Mouse (Mus musculus) forebrain, embryonic 16.5 days (tissue): ENCODE data around the gene Olfr545. TPM values are rescaled to one million over a fixed set of nuclear protein-coding genes. Genes with fewer than 3 reads are reported as not detected.
"Not testable (repeated sequence)": the region's sequence is repeated elsewhere in the genome, so short reads cannot be mapped to it uniquely, and the experiment has no call there.

Experiments used
- ATAC-seq: fragments of 200-750 bp; cut with Nextera tagmentation; 2 replicates; pipeline ENCODE4 v1.8.0; 2017; ENCODE audit warnings: mild to moderate bottlenecking, moderate library complexity
- H3K27ac ChIP-seq: fragments of 300-500 bp; sonication (generic); 2 replicates; pipeline ENCODE4 v1.5.1; 2014; ENCODE audit warnings: low read length, control low read depth
- H3K27me3 ChIP-seq: fragments of 300-500 bp; sonication (generic); replicated peaks from 2 replicates; pipeline ENCODE4 v1.6.1; 2014; ENCODE audit warnings: low read length; ENCODE audit not compliant: control insufficient read depth, insufficient read depth
- H3K36me3 ChIP-seq: fragments of 300-500 bp; sonication (generic); 2 replicates; pipeline ENCODE4 v1.6.1; 2014; ENCODE audit not compliant: control insufficient read depth, insufficient read depth
- H3K4me1 ChIP-seq: fragments of 300-500 bp; sonication (generic); replicated peaks from 2 replicates; pipeline ENCODE4 v1.6.1; 2014; ENCODE audit warnings: low read length; ENCODE audit not compliant: control insufficient read depth, insufficient read depth
- H3K4me2 ChIP-seq: fragments of 300-500 bp; sonication (generic); 2 replicates; pipeline ENCODE4 v1.6.1; 2014; ENCODE audit warnings: mild to moderate bottlenecking, low read length, control low read depth
- H3K4me3 ChIP-seq: fragments of 300-500 bp; sonication (generic); replicated peaks from 2 replicates; pipeline ENCODE4 v1.5.1; 2014; ENCODE audit warnings: mild to moderate bottlenecking, low read length, control low read depth
- H3K9ac ChIP-seq: fragments of 300-500 bp; sonication (generic); replicated peaks from 2 replicates; pipeline ENCODE4 v1.6.1; 2014; ENCODE audit warnings: low read depth, low read length, control low read depth
- H3K9me3 ChIP-seq: fragments of 300-500 bp; sonication (generic); 2 replicates; pipeline ENCODE4 v1.6.1; 2016; ENCODE audit warnings: low read length; ENCODE audit not compliant: control insufficient read depth
- WGBS: fragments of 180-500 bp; shearing (Covaris S2); extraction: QIAGEN DNeasy Blood & Tissue Kit; methylation state at CpG from one replicate; pipeline ENCODE4 v1.1.7; 2014; 5-methylcytosine and 5-hydroxymethylcytosine counted together
- polyA plus RNA-seq: library from polyadenylated mRNA; unstranded; fragments of >200 nt; fragmentation: Nextera tagmentation; extraction: Ambion mirVana; gene quantifications from 2 replicates; pipeline ENCODE4 v1.2.1, GENCODE M21; 2015

Olfr545 gene
- polyA plus RNA-seq, 1 experiment from 2014 or later: not detected

DNA sequence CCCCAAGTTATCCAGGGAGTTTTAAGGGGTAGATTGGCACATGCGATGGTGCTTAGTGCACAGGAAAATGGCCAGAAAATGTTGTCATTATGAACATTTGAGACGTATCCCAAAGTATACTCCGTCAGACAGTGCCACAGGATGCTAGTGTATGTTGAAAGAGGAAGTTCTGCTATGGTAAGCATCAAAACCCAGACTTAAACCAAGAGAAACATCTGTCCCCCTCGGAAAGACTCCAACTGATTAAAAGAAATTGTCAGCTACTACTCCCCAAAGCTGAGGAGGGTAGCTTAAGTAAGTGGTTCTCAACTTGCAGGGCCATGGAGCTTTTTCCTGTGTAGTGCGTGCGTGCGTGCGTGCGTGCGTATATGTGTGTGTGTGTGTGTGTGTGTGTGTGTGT is 12.6 kb upstream of the Olfr545 start:
- no peak for ATAC-seq
- 92% methylated on average over 10 of the region's 10 CpGs for WGBS

DNA sequence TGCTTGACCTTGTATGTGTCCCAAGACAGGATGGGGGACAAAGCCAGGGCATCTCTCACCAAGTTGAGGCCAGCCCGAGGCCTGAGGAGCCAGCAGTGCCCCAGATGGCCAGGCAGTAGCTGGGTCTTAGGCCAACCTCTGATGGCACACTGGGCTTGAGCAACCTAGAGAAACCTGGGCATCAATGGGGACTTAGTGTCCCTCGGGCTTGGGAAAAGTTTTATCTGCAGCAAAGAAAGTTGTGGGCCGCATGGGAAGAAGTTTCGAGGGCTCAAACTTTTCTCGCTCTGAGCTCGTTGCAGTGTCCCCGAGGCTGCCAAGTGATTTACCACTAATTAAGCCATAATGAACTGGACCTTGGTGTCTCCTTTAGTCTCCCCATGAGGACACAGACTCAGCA is 10.4 kb upstream of the Olfr545 start:
- Histone ChIP-seq H3K9ac (no peak overlapping the region), H3K27ac (no peak overlapping the region), H3K9me3 (no peaks in the 10 kb centered on the region), H3K36me3 (no peaks in the 10 kb centered on the region), H3K4me3 (no peak overlapping the region), H3K4me1 (peaks cover 8% of the 10 kb centered on the region), H3K27me3 (peaks cover 3% of the 10 kb centered on the region; the same call in 1 of the 2 replicates), H3K4me2 (no peak overlapping the region)
- WGBS: 66% methylated on average over 7 of the region's 7 CpGs
- no peak for ATAC-seq

More for the DNA sequence above, 12.6 kb upstream of the Olfr545 start:
- Histone ChIP-seq H3K4me1 (peaks cover 14% of the 10 kb centered on the region), H3K9ac (no peak overlapping the region), H3K27me3 (peaks cover 3% of the 10 kb centered on the region; the same call in 1 of the 2 replicates), H3K4me3 (no peak overlapping the region), H3K9me3 (no peaks in the 10 kb centered on the region), H3K4me2 (no peak overlapping the region), H3K27ac (no peak overlapping the region), H3K36me3 (no peaks in the 10 kb centered on the region)

DNA sequence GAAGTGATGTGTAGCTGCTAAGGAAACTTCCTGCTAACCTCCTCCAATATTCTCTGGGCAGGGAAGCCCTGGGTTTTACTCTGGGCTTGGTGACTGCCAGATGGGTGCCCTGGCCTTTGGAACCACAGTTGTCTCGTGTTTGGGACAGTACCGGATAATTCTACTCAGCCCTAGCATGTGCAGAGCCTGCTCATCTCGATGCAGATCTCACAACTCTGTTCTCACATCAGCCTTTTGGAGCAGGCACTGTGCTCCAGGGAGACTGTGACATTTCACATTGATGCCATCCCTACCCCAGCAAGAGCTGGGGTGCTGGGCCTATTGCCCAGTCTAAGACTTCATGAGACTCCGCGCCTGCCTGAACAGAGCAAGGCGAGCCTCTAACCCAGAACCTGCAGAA is 9.3 kb upstream of the Olfr545 start:
- Histone ChIP-seq H3K9me3 (no peaks in the 10 kb centered on the region), H3K4me1 (peaks cover 8% of the 10 kb centered on the region), H3K36me3 (no peaks in the 10 kb centered on the region), H3K27me3 (peaks cover 3% of the 10 kb centered on the region; the same call in 1 of the 2 replicates), H3K4me2 (no peak overlapping the region), H3K27ac (no peak overlapping the region), H3K4me3 (no peak overlapping the region), H3K9ac (no peak overlapping the region)
- 92% methylated on average over 6 of the region's 6 CpGs for WGBS
- no peak for ATAC-seq

DNA sequence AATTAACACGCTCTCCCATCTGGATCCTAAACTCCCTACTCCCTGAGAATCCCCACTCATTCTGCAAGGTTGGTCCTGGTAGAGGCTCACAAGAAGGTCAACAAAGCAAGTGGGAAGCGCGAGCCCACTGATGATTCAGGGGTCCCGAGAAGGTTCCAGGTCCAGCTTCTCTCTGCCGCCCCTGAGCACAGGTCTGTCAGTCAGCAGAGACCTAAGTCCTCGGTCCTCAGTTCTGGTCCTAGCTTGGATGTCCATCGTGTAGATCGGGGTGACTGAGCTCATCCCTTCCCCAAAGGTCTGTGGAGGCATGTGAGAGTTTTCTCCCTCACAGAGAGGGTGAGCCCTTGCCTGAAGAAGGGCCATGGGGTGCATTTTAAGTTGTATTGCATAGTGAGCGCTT is 8.7 kb upstream of the Olfr545 start:
- Histone ChIP-seq H3K27ac (no peak overlapping the region), H3K4me1 (peaks cover 4% of the 10 kb centered on the region; the same call in 1 of the 2 replicates), H3K4me3 (no peak overlapping the region), H3K9me3 (no peaks in the 10 kb centered on the region), H3K9ac (no peak overlapping the region), H3K4me2 (no peak overlapping the region), H3K36me3 (no peaks in the 10 kb centered on the region), H3K27me3 (0 out of 2 replicates have a peak, but pooled peaks cover 3% of the 10 kb centered on the region)
- 87% methylated on average over 9 of the region's 9 CpGs for WGBS
- ATAC-seq: no peak

DNA sequence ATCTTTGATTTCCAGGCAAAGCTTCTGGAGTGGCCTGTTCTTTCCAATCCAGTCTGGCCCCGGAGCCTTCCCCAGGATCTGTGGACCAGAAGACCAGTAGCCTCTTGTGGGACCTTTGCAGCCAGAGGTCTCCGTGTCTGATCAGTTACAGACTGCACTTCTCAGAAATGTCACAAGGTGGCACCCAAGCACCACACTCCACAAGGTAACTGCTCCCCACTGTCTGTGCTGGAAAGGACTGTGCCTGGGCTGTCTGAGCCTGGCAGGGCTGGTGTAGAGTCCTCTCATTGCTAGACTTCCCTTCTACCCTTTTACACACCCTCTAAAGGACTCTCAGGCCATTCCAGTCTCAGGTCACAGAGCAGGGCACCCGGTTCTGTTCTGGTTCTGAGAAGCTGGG is 7.5 kb upstream of the Olfr545 start:
- 48% methylated on average over 3 of the region's 3 CpGs for WGBS
- no peaks in the 10 kb centered on the region for H3K4me1 ChIP-seq
- H3K4me3 ChIP-seq: no peak overlapping the region
- H3K27ac ChIP-seq: no peak overlapping the region
- no peak overlapping the region for H3K9ac ChIP-seq
- H3K27me3 ChIP-seq: 0 out of 2 replicates have a peak, but pooled peaks cover 3% of the 10 kb centered on the region
- no peaks in the 10 kb centered on the region for H3K36me3 ChIP-seq
- no peak overlapping the region for H3K4me2 ChIP-seq
- ATAC-seq: peak; percentile 87
- H3K9me3 ChIP-seq: no peaks in the 10 kb centered on the region

DNA sequence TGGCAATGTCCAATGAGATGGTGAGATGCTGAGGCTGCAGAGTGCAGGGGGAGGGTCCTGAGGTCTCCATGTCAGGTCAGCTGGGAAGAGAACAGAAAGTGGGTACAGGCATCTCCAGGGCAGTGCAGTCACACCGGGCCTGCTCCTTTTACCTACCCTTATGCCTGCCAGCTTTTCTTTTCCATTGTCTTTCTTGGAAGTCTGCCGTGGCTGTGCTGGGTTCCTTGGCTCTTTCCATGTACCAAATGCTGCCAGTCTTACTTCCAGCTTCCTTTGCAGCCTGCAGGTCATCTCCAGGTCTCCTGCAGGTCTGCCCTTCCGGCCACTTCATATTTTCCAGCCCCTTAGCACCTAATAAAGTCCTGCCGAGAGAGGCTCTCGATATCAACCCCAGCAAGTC is 2.6 kb upstream of the Olfr545 start:
- Histone ChIP-seq H3K27me3 (no peaks in the 10 kb centered on the region), H3K4me2 (no peak overlapping the region), H3K9me3 (no peaks in the 10 kb centered on the region), H3K4me1 (no peaks in the 10 kb centered on the region), H3K27ac (no peak overlapping the region), H3K9ac (no peak overlapping the region), H3K36me3 (no peaks in the 10 kb centered on the region), H3K4me3 (no peak overlapping the region)
- ATAC-seq: no peak
- WGBS: 78% methylated on average over 5 of the region's 5 CpGs

DNA sequence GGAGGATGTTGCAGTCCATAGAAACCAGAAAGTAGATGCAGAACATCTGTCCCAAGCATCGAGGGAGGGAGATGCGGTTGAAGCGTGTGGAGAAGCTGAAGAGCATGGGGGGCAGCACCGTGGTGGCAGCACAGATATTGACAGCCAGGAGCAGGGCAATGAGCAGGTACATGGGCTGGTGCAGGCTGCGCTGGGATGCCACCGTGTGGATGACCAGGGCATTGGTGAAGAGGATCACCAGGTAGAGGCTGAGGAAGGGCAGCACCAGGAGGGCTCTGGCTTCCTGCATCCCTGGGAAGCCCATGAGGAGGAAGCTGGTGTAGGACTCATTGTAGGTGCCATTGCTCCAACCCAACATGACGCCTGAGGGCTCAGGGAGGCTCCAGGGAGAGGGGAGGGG is 5.0 kb downstream of the Olfr545 start:
- not testable (repeated sequence) for H3K4me3 ChIP-seq

DNA sequence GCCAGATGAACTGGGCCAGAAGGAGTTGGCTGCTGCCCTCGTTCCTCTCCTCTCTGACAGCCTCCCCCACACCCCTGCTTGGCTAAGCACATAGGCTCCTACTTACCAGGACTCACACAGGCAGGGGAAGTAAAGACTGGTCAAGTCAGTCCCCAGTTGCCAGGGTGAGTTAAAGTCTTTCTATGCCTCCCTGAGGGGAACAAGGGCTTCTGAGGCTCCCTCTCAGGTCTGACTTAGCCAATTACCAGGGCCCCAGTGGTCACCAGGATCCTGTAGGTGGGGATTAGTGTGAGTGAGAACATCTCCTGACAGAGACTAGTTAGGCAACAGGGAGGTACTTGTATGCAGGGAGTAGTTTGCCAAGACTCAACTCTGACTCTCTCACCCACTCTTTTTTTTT is 11.2 kb downstream of the Olfr545 start, which contains the start of gene Olfr544:
TSS of gene Olfr544 (minus strand) at position 153 of the 400 bp plus-strand sequence.
- no peaks in the 10 kb centered on the region for H3K27me3 ChIP-seq
- no peaks in the 10 kb centered on the region for H3K9me3 ChIP-seq
- no peaks in the 10 kb centered on the region for H3K36me3 ChIP-seq
- H3K27ac ChIP-seq: no peak within 1 kb of the TSS
- no peak within 1 kb of the TSS for H3K9ac ChIP-seq
- no peak for ATAC-seq
- H3K4me2 ChIP-seq: no peak within 1 kb of the TSS
- no peaks in the 10 kb centered on the region for H3K4me1 ChIP-seq
- 63% methylated on average over 1 of the region's 1 CpGs for WGBS
- no peak within 1 kb of the TSS for H3K4me3 ChIP-seq

More for the DNA sequence above, 5.0 kb downstream of the Olfr545 start:
- not testable (repeated sequence) for H3K27ac ChIP-seq, H3K9me3 ChIP-seq, H3K4me1 ChIP-seq, H3K9ac ChIP-seq, H3K4me2 ChIP-seq, H3K36me3 ChIP-seq, ATAC-seq, H3K27me3 ChIP-seq
- WGBS: 60% methylated on average over 7 of the region's 7 CpGs

DNA sequence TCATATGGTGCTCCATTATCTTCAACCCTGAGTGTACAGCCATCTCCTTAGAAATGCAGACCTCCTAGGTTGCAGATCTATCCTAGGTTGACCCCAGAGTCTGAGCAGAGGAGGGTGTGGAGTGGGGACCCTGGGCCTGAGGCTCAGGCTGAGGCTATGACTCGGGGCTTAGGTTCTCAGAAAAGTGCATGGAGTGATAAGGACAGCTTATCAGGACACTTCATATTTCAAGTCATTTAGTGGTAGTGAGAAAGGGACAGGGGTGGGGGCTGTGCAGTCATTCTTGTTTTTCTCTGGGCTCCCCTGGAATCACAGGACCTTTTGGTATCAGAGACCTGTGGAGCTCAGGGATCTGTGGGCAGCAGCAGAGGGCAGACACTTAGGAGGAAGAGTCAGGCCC is 13.3 kb downstream of the Olfr545 start:
- Histone ChIP-seq H3K9me3 (no peaks in the 10 kb centered on the region), H3K27me3 (no peaks in the 10 kb centered on the region)
- WGBS: 86% methylated on average over 1 of the region's 1 CpGs

DNA sequence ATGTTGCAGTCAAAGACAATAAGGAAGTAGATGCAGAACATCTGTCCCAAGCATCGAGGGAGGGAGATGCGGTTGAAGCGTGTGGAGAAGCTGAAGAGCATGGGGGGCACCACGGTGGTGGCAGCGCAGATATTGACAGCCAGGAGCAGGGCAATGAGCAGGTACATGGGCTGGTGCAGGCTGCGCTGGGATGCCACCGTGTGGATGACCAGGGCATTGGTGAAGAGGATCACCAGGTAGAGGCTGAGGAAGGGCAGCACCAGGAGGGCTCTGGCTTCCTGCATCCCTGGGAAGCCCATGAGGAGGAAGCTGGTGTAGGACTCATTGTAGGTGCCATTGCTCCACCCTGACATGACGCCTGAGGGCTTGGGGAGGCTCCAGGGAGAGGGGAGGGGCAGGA is 14.6 kb downstream of the Olfr545 start:
- not testable (repeated sequence) for H3K27ac ChIP-seq, H3K9ac ChIP-seq, H3K4me1 ChIP-seq, H3K4me2 ChIP-seq, H3K36me3 ChIP-seq, ATAC-seq, H3K9me3 ChIP-seq, H3K4me3 ChIP-seq, H3K27me3 ChIP-seq
- WGBS: 82% methylated on average over 7 of the region's 8 CpGs

More for the DNA sequence above, 13.3 kb downstream of the Olfr545 start:
- Histone ChIP-seq H3K4me3 (no peak overlapping the region), H3K36me3 (no peaks in the 10 kb centered on the region), H3K4me1 (no peaks in the 10 kb centered on the region), H3K27ac (no peak overlapping the region), H3K9ac (no peak overlapping the region), H3K4me2 (no peak overlapping the region)
- no peak for ATAC-seq
